Mouse (Mus musculus) CD4-positive, CD25-positive, alpha-beta regulatory T cell (primary cell): ENCODE measurements around the gene Vmn1r194. TPM values are rescaled to one million over a fixed set of nuclear protein-coding genes. Genes with fewer than 3 reads are reported as not detected.

Experiments used
- polyA plus RNA-seq: library from polyadenylated mRNA; unstranded; fragments of 100-300 nt; shearing (Covaris generic); gene quantifications from one replicate; pipeline ENCODE4 v1.2.1, GENCODE M21; 2017

The Vmn1r194 gene
- not detected for polyA plus RNA-seq

DNA sequence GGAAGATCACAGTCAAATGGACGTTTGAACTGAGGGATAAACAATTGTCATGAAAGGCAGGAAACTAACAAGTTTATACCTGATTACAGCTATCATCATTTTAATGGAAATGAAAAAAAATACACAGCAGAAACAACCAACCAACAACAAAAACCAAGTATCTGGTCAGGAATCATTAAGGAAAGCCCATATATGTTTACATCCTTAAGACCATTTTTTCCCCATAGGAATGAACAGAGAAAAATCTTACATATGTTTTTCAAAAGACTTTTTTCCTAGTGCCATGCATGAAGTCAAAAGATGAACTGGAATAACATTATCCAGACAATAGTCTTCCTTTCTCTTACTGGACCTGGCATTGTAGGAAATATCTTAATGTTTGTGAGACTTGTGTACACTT, at the start of gene Vmn1r194:
Vmn1r194 (plus strand) TSS at position 301 of the 400 bp plus-strand sequence.

DNA sequence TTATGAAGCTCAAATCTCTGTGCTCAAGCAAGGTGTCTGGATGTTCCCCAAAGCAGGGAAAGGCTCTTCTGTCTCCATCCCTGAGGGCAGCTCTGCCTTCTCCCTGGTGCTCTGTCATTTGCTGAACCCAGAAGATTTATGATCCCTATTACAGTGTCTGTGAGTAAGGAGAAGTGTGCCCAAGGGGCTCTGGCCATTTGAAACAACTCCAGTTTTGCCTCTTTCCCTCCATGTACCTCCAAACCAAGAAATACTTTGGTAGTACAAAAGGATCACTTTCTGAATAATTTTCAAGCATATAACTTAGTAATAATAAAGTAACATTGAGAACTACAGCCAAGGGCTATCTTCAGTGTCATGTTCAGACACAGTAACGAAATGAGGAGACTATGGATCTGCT, 21.0 kb upstream of the Vmn1r194 start, which contains the start of gene Vmn1r193:
Vmn1r193 (minus strand) TSS at position 101 of the 400 bp plus-strand sequence.

DNA sequence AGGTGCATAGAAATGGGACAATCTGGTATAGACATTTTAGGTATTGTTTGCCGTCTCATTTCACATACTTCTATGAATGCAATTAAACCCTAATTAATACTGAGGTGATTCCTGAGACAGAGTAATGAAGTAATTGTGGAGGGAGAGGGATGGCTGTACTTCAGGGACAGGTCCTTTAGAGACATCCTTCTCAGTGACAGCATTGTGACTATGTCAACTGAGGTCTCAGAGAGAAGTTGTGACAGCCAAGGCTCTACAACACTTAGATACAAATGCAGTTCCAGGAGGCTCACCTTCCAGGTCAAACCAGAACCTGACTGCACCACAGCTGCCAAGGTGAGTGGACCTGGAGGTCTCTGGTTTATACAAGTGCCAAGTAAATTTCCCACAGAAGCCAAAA, 26.2 kb downstream of the Vmn1r194 start, which contains the start of gene Vmn1r195:
Vmn1r195 (plus strand) TSS at position 301 of the 400 bp plus-strand sequence.

DNA sequence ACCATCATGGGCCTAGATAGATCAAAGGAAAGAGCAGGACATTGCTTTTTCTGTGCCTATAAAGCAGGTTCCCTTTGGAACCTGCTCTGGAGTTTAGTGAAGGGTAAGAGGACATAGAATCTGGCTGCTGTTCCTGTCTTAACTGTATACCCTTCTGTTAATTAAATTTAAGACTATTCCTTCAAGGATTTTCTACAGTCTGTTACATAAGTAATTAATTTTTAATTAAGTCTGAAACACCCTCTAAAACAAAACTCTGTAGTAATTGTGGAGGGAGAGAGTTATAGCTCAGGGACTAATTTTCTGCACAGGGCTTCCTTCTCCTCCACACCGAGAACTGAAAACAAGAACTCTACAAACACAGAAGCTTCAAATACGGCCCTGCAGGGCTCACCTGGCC, 45.6 kb downstream of the Vmn1r194 start, which contains the start of gene Vmn1r196:
Vmn1r196 (plus strand) TSS at position 301 of the 400 bp plus-strand sequence.

Other genes with a start within 250 kb of the Vmn1r194 start
- gene Prss16, start 234.5 kb upstream of the Vmn1r194 start, polyA plus RNA-seq, result 0.57 TPM
- not detected for gene Hist1h2ah, start 208.6 kb upstream of the Vmn1r194 start, polyA plus RNA-seq
- 0.47 TPM for gene Hist1h2bk, start 208.3 kb upstream of the Vmn1r194 start, polyA plus RNA-seq
- gene Hist1h4i, start 202.9 kb upstream of the Vmn1r194 start, polyA plus RNA-seq, result 9.4 TPM
- gene Hist1h2ag, start 201.3 kb upstream of the Vmn1r194 start, polyA plus RNA-seq, result 0.59 TPM
- 2.6 TPM for gene Hist1h2bj, start 201.0 kb upstream of the Vmn1r194 start, polyA plus RNA-seq
- not detected for gene Vmn1r188, start 159.8 kb upstream of the Vmn1r194 start, polyA plus RNA-seq
- gene Vmn1r189, start 138.4 kb upstream of the Vmn1r194 start, polyA plus RNA-seq, result not detected
- not detected for gene Vmn1r191, start 60.2 kb upstream of the Vmn1r194 start, polyA plus RNA-seq
- gene Vmn1r192, start 53.1 kb upstream of the Vmn1r194 start, polyA plus RNA-seq, result not detected
- gene Vmn1r193, start 21.1 kb upstream of the Vmn1r194 start, polyA plus RNA-seq, result 0.02 TPM
- not detected for gene Vmn1r195, start 26.3 kb downstream of the Vmn1r194 start, polyA plus RNA-seq
- not detected for gene Vmn1r196, start 45.7 kb downstream of the Vmn1r194 start, polyA plus RNA-seq
- gene Vmn1r197, start 80.4 kb downstream of the Vmn1r194 start, polyA plus RNA-seq, result 0.07 TPM
- gene Vmn1r198, start 106.1 kb downstream of the Vmn1r194 start, polyA plus RNA-seq, result not detected
- not detected for gene Vmn1r199, start 135.6 kb downstream of the Vmn1r194 start, polyA plus RNA-seq
- 0.04 TPM for gene Vmn1r200, start 146.2 kb downstream of the Vmn1r194 start, polyA plus RNA-seq
- gene Vmn1r201, start 227.7 kb downstream of the Vmn1r194 start, polyA plus RNA-seq, result 0.04 TPM